12 mouse cellular contexts compared by ENCODE assay signal in the genomic region with DNA sequence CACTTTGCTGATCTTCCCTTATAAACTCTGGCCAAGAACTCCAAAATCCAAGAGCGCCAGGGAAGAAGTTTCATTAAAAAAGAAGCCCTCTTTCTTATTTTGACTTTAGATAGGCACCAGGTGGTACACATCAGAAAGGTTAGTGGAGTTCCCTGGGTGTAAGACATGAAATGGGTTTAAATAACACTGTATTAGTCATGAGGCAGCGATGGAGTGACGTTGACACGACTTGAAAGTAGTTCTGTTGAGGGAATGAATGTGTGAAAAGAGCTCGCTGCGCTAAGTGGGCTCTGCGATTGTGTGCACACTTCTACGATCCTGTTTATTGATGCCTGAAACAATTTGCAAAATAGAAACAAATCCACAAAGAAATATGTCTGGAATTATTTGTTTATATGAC.
"Had no signal": no experiment of that assay in that cellular context is flagged by ENCODE, and none has a peak within 500 bp of the region (broad histone marks: within the 10 kb centered on the region; RNA-seq: fewer than 3 reads in every experiment).

No protein-coding gene starts in this region.

- H3K4me2 ChIP-seq: liver, embryonic 13.5 days; lung, embryonic 15.5 days; midbrain, embryonic 11.5 days had no signal

- H3K27ac ChIP-seq: kidney, postnatal 0 days; left cerebral cortex, adult 2 months; liver, embryonic 13.5 days; lung, embryonic 15.5 days had no signal

- H3K27me3 ChIP-seq: liver, embryonic 13.5 days; lung, embryonic 15.5 days; megakaryocyte, embryonic 14.5 days had no signal

- H3K4me3 ChIP-seq: left cerebral cortex, adult 2 months; liver, embryonic 13.5 days; lung, embryonic 15.5 days had no signal

- H3K9ac ChIP-seq: liver, embryonic 13.5 days; lung, embryonic 15.5 days had no signal

- DNase-seq: kidney, adult 2 months; kidney, postnatal 36 days; layer of hippocampus, postnatal 36 days; liver, embryonic 13.5 days; midbrain, embryonic 14.5 days; thymus, adult 18-20 months; thymus, postnatal 36 days had no signal

- H3K36me3 ChIP-seq: liver, embryonic 13.5 days; lung, embryonic 15.5 days had no signal

- H3K9me3 ChIP-seq: liver, embryonic 13.5 days; lung, embryonic 15.5 days; megakaryocyte, embryonic 14.5 days had no signal
